Mouse (Mus musculus) lung, embryonic 16.5 days (tissue): ENCODE results near the gene Aak1. TPM values are rescaled to one million over a fixed set of nuclear protein-coding genes. Genes with fewer than 3 reads are reported as not detected.

Experiments used
- ATAC-seq: fragments of 200-750 bp; cut with Nextera tagmentation; 2 replicates; pipeline ENCODE4 v1.8.0; 2017; ENCODE audit warnings: low read depth, mild to moderate bottlenecking, moderate library complexity
- H3K27ac ChIP-seq: fragments of 300-500 bp; sonication (generic); 2 replicates; pipeline ENCODE4 v1.5.1; 2014; ENCODE audit warnings: mild to moderate bottlenecking, control low read depth, low read length
- H3K27me3 ChIP-seq: fragments of 300-500 bp; sonication (generic); 2 replicates; pipeline ENCODE4 v1.6.1; 2014; ENCODE audit warnings: low read depth, low read length, mixed read lengths; ENCODE audit not compliant: control insufficient read depth, insufficient read depth
- H3K36me3 ChIP-seq: fragments of 300-500 bp; sonication (generic); 2 replicates; pipeline ENCODE4 v1.6.1; 2014; ENCODE audit warnings: low read length; ENCODE audit not compliant: control insufficient read depth, insufficient read depth
- H3K4me1 ChIP-seq: fragments of 300-500 bp; sonication (generic); replicated peaks from 2 replicates; pipeline ENCODE4 v1.6.1; 2014; ENCODE audit warnings: low read length, mixed read lengths; ENCODE audit not compliant: control insufficient read depth, insufficient read depth
- H3K4me2 ChIP-seq: fragments of 300-500 bp; sonication (generic); 2 replicates; pipeline ENCODE4 v1.6.1; 2014; ENCODE audit warnings: low read depth, low read length, control low read depth
- H3K4me3 ChIP-seq: fragments of 300-500 bp; sonication (generic); 2 replicates; pipeline ENCODE4 v1.5.1; 2014; ENCODE audit warnings: mild to moderate bottlenecking, low read length, control low read depth
- H3K9ac ChIP-seq: fragments of 300-500 bp; sonication (generic); 2 replicates; pipeline ENCODE4 v1.6.1; 2014; ENCODE audit warnings: low read length, control low read depth
- H3K9me3 ChIP-seq: fragments of 300-500 bp; sonication (generic); 2 replicates; pipeline ENCODE4 v1.6.1; 2016; ENCODE audit warnings: low read length; ENCODE audit not compliant: control insufficient read depth
- WGBS: fragments of 180-500 bp; shearing (Covaris S2); extraction: QIAGEN DNeasy Blood & Tissue Kit; methylation state at CpG from one replicate; pipeline ENCODE4 v1.1.7; 2014; 5-methylcytosine and 5-hydroxymethylcytosine counted together
- polyA plus RNA-seq: library from polyadenylated mRNA; unstranded; fragments of >200 nt; fragmentation: Nextera tagmentation; extraction: Ambion mirVana; gene quantifications from 2 replicates; pipeline ENCODE4 v1.2.1, GENCODE M21; 2015

Aak1 gene
- polyA plus RNA-seq, 1 experiment from 2014 or later, result 11.6 TPM

DNA sequence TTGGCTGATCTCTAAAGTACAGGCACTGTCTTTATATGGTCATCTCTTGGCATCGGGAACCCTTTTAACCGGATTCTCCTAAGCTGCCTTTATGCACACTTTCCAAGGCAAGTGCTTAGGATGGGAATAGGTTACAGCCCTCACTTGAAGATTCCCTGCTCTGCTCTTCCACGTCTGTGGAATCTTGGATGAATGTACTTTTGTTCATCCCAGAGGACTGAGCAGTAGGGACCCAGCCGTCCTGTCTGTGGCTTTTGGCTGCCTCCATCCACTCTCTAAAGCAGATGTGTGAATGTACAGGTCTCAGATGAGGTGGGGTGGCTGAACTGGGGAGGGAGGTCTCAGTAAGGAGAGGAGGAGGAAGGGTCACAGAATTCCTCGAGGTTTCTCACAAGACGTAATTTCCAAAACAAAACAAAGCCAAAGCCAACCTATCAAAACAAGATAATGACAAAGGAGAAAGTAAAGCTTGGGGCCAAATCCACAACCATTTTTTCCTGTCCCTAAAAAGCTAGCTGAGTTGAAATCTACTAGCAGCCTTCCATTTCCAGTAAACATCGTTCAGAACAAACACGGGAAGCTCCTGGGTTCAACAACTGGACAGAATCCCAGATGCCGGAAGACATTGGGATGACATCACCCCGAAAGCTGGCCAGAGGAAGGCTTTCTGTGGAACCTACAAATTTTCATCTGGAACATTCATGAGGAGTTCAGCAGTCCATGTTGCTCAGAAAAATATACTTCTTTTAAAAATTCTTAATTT is 18.4 kb upstream of the Aak1 start:
- Histone ChIP-seq H3K9me3 (no peaks in the 10 kb centered on the region), H3K9ac (0 out of 2 replicates have a peak overlapping the region, but pooled peaks have one; percentile 44), H3K27ac (peak overlapping the region; percentile 93), H3K4me2 (peak overlapping the region; percentile 27), H3K4me1 (peaks cover 10% of the 10 kb centered on the region), H3K27me3 (no peaks in the 10 kb centered on the region), H3K36me3 (no peaks in the 10 kb centered on the region), H3K4me3 (no peak overlapping the region)
- peak; percentile 73 for ATAC-seq
- WGBS, result 34% methylated on average over 10 of the region's 10 CpGs

- peak; percentile 43; the same call in 1 of the 2 replicates for ATAC-seq
- 56% methylated on average over 13 of the region's 13 CpGs for WGBS
Observed at GRCm38 (mm10) chr6:86832802-86833502, 16.4 kb upstream of the Aak1 start.

DNA sequence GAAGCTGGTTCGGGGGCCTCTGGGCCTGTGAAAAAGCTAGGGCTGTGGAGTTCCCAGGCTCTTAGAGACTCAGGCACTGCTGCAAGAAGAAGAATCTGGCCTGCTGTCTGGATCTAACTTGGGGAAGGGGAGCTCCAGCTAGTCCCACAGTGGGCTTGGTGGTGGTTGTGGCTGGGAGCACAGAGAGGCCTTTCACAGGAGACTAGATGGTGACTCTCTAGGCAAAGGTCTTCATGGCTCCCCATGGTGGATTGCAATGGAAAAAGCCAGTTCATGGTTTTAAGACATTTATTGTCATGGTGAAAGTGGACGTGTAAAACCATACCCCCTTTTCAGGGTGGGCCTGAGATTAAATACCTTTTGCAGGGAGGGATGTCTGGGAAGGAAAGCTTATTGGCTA is 10.2 kb upstream of the Aak1 start:
- Histone ChIP-seq H3K9me3 (no peaks in the 10 kb centered on the region), H3K27ac (no peak overlapping the region), H3K4me3 (no peak overlapping the region), H3K4me2 (no peak overlapping the region), H3K36me3 (no peaks in the 10 kb centered on the region), H3K9ac (no peak overlapping the region), H3K27me3 (no peaks in the 10 kb centered on the region), H3K4me1 (no peaks in the 10 kb centered on the region)
- 57% methylated on average over 2 of the region's 2 CpGs for WGBS
- ATAC-seq, result no peak

More at GRCm38 (mm10) chr6:86832802-86833502, 16.4 kb upstream of the Aak1 start:
- H3K4me1 ChIP-seq, result peaks cover 10% of the 10 kb centered on the region
- H3K9me3 ChIP-seq, result no peaks in the 10 kb centered on the region
- H3K36me3 ChIP-seq, result no peaks in the 10 kb centered on the region
- no peak overlapping the region for H3K9ac ChIP-seq
- H3K4me3 ChIP-seq, result no peak overlapping the region
- peak overlapping the region; percentile 68 for H3K27ac ChIP-seq
- no peak overlapping the region for H3K4me2 ChIP-seq
- H3K27me3 ChIP-seq, result no peaks in the 10 kb centered on the region

- WGBS, result 53% methylated on average over 3 of the region's 3 CpGs
Observed at GRCm38 (mm10) chr6:86841949-86842348, 7.4 kb upstream of the Aak1 start.

DNA sequence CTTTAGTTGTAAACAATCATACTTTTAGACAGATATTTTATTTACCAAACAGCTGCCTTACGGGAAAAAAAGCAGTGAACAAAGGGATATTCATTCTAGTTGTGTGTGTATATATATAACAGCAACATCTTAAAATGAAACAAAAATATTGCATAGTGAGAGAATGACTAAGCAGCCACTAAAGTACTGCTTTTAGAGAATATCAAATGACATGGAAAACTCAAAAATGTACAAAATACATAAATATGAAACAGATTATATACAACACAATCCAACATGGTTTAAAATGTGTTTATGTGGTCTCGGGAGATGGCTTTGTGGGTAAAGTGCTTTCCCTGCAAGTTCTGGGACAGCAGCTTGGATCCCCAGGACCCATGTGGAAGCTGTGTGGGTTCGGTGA is 5.7 kb upstream of the Aak1 start:
- Histone ChIP-seq H3K4me1 (peaks cover 4% of the 10 kb centered on the region; the same call in 1 of the 2 replicates), H3K27me3 (no peaks in the 10 kb centered on the region), H3K36me3 (no peaks in the 10 kb centered on the region), H3K9ac (no peak overlapping the region), H3K4me2 (no peak overlapping the region), H3K9me3 (no peaks in the 10 kb centered on the region), H3K4me3 (no peak overlapping the region), H3K27ac (no peak overlapping the region)
- 57% methylated on average over 3 of the region's 3 CpGs for WGBS
- ATAC-seq, result no peak

More at GRCm38 (mm10) chr6:86841949-86842348, 7.4 kb upstream of the Aak1 start:
- H3K36me3 ChIP-seq, result no peaks in the 10 kb centered on the region
- no peak overlapping the region for H3K27ac ChIP-seq
- H3K4me2 ChIP-seq, result no peak overlapping the region
- no peaks in the 10 kb centered on the region for H3K27me3 ChIP-seq
- H3K4me3 ChIP-seq, result no peak overlapping the region
- no peaks in the 10 kb centered on the region for H3K9me3 ChIP-seq
- ATAC-seq, result no peak
- H3K4me1 ChIP-seq, result no peaks in the 10 kb centered on the region
- no peak overlapping the region for H3K9ac ChIP-seq

- Histone ChIP-seq H3K27me3 (no peaks in the 10 kb centered on the region), H3K4me3 (no peak overlapping the region), H3K9ac (no peak overlapping the region), H3K36me3 (no peaks in the 10 kb centered on the region), H3K4me2 (no peak overlapping the region), H3K27ac (no peak overlapping the region), H3K4me1 (peaks cover 16% of the 10 kb centered on the region), H3K9me3 (no peaks in the 10 kb centered on the region)
- 82% methylated on average over 4 of the region's 4 CpGs for WGBS
- ATAC-seq, result no peak
Observed at GRCm38 (mm10) chr6:86846467-86846866, 2.9 kb upstream of the Aak1 start.

DNA sequence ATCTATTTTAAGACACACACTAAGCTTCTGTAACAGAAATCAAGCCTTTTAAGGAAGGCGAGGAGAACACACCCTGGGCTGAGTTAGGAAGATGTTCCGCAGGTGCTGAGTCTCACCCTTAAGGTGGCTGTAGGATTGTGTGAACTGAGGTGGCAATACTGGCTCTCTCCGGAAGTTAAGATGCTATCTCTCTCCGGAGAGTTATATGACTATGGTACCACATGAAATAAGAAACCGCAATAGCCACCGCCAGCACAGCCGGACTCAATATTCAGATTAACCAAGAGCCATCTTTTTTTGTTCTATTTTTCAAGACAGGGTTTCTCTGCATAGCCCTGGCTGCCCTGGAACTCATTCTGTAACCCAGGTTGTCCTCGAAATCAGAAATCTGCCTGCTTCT is 1.5 kb upstream of the Aak1 start:
- no peaks in the 10 kb centered on the region for H3K36me3 ChIP-seq
- peak overlapping the region; percentile 80 for H3K4me2 ChIP-seq
- H3K9me3 ChIP-seq, result no peaks in the 10 kb centered on the region
- no peak for ATAC-seq
- no peaks in the 10 kb centered on the region for H3K27me3 ChIP-seq
- WGBS, result 87% methylated on average over 8 of the region's 8 CpGs
- H3K4me1 ChIP-seq, result peaks cover 28% of the 10 kb centered on the region
- H3K4me3 ChIP-seq, result no peak overlapping the region
- H3K27ac ChIP-seq, result no peak overlapping the region
- no peak overlapping the region for H3K9ac ChIP-seq

DNA sequence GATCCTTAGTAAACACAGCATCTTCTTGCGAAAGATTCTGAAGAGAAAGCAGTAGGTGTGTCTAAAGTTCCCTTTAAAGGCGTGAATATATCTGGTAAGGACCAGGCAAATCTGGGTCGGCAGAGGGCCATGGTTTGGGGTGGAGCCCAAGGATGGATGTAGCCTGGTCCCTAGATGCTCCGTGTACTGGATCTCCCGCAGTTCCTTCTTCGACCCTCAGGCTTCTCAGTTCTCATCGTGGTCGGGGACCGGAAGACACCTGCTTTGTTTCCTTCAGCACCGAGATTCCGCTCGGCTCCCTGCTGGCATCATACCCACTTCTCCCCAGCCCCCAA is 770 bp upstream of the Aak1 start:
- Histone ChIP-seq H3K9me3 (no peaks in the 10 kb centered on the region), H3K4me3 (peak overlapping the region; percentile 87), H3K27ac (peak overlapping the region; percentile 98), H3K9ac (peak overlapping the region; percentile 92), H3K27me3 (no peaks in the 10 kb centered on the region), H3K36me3 (no peaks in the 10 kb centered on the region), H3K4me1 (peaks cover 33% of the 10 kb centered on the region), H3K4me2 (peak overlapping the region; percentile 80)
- WGBS, result 1% methylated on average over 12 of the region's 12 CpGs
- ATAC-seq, result peak; percentile 15

DNA sequence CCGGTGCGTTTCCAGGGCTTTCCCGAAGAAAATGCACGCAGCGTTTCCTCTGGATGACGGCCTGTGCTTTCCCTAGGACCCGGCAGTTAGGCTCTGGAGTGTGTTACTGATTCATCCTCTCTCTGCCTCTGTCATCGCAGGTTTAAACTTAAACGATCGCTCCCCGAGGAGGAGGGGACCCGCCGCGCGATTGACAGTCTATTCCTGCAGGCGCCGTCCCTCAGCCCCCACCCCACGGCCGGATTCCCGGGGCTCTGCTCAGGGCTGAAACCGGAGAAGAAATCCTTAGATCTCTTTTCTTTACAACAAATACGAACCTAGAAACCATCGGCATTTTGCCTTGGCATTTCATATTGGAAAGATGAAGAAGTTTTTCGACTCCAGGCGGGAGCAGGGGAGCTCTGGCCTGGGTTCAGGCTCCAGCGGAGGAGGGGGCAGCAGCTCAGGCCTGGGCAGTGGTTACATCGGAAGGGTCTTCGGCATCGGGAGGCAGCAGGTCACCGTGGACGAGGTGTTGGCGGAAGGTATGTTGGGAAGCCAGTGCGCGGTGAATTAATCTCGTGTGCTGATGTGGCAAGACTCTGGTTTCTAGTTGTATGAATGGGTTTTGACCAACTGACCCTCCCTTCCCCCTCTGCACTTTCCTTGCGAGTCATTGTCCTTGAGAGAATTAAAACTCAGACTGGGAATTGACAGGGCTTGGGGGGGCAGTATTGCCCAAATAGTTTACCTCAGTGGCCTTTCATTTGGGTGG is 552 bp downstream of the Aak1 start:
- WGBS, result under 1% methylated on average over 34 of the region's 36 CpGs
- H3K4me1 ChIP-seq, result peaks cover 39% of the 10 kb centered on the region

More for the DNA sequence above, 552 bp downstream of the Aak1 start:
- H3K9me3 ChIP-seq, result no peaks in the 10 kb centered on the region
- peak overlapping the region; percentile 92 for H3K9ac ChIP-seq
- peak; percentile 48 for ATAC-seq
- H3K27ac ChIP-seq, result peak overlapping the region; percentile 98
- H3K27me3 ChIP-seq, result no peaks in the 10 kb centered on the region
- H3K4me3 ChIP-seq, result peak overlapping the region; percentile 87
- no peaks in the 10 kb centered on the region for H3K36me3 ChIP-seq
- peak overlapping the region; percentile 87 for H3K4me2 ChIP-seq
